Mouse (Mus musculus) heart, adult 11 months (tissue): ENCODE results near the gene Porcn.

Source experiments
- DNase-seq: peaks from one replicate; pipeline ENCODE4 v3.0.0; 2022

Porcn gene

GRCm38 (mm10) chrX:8206015-8206693, at the start of gene Porcn:
TSS of gene Porcn (minus strand) at chrX:8206525.
- DNase-seq: peak; percentile 99

- DNase-seq: no peak
These were observed 49.5 kb upstream of the Porcn start for GRCm38 (mm10) chrX:8255807-8256206.

- DNase-seq: no peak
These were observed 47.4 kb upstream of the Porcn start for GRCm38 (mm10) chrX:8253711-8254110.

- DNase-seq: peak; percentile 98
These were observed 46.3 kb upstream of the Porcn start, which contains the start of gene Ftsj1 for GRCm38 (mm10) chrX:8252334-8253285. TSS of gene Ftsj1 (minus strand) at chrX:8252406.

GRCm38 (mm10) chrX:8251789-8252333, 45.5 kb upstream of the Porcn start:
- DNase-seq: no peak

- DNase-seq: peak; percentile 30
These were observed 42.3 kb upstream of the Porcn start for GRCm38 (mm10) chrX:8248542-8249120.

- no peak for DNase-seq
These were observed 41.4 kb upstream of the Porcn start for GRCm38 (mm10) chrX:8247680-8248079.

GRCm38 (mm10) chrX:8238804-8239395, 32.6 kb upstream of the Porcn start:
- DNase-seq: peak; percentile 74

- no peak for DNase-seq
These were observed 30.4 kb upstream of the Porcn start for GRCm38 (mm10) chrX:8236704-8237103.

GRCm38 (mm10) chrX:8233602-8234001, 27.3 kb upstream of the Porcn start:
- DNase-seq: no peak

GRCm38 (mm10) chrX:8230272-8230671, 23.9 kb upstream of the Porcn start:
- no peak for DNase-seq

GRCm38 (mm10) chrX:8223473-8223872, 17.1 kb upstream of the Porcn start:
- DNase-seq: no peak

- peak; percentile 86 for DNase-seq
These were observed 16.5 kb upstream of the Porcn start for GRCm38 (mm10) chrX:8222678-8223421.

- DNase-seq: no peak
These were observed 16.0 kb upstream of the Porcn start for GRCm38 (mm10) chrX:8222296-8222677.

- DNase-seq: peak; percentile 62
These were observed 13.3 kb upstream of the Porcn start for GRCm38 (mm10) chrX:8219651-8220050.

GRCm38 (mm10) chrX:8218114-8218513, 11.8 kb upstream of the Porcn start:
- DNase-seq: no peak

GRCm38 (mm10) chrX:8217383-8217782, 11.1 kb upstream of the Porcn start:
- peak; percentile 45 for DNase-seq

- DNase-seq: peak; percentile 10
These were observed 5.3 kb upstream of the Porcn start for GRCm38 (mm10) chrX:8211490-8212207.

GRCm38 (mm10) chrX:8209720-8210119, 3.4 kb upstream of the Porcn start:
- no peak for DNase-seq

- DNase-seq: no peak
These were observed 899 bp upstream of the Porcn start for GRCm38 (mm10) chrX:8207224-8207623.

GRCm38 (mm10) chrX:8206694-8207197, 421 bp upstream of the Porcn start:
- DNase-seq: no peak
